Mouse (Mus musculus) c-Kit-negative CD71-positive TER-119-positive erythroid progenitor cells, embryonic 14.5 days (primary cell): ENCODE data around the gene Henmt1.

Source experiments
- DNase-seq: peaks from one replicate; pipeline ENCODE4 v3.0.0-alpha.2; 2013; ENCODE audit warnings: low read depth, low spot score

Gene Henmt1

DNA sequence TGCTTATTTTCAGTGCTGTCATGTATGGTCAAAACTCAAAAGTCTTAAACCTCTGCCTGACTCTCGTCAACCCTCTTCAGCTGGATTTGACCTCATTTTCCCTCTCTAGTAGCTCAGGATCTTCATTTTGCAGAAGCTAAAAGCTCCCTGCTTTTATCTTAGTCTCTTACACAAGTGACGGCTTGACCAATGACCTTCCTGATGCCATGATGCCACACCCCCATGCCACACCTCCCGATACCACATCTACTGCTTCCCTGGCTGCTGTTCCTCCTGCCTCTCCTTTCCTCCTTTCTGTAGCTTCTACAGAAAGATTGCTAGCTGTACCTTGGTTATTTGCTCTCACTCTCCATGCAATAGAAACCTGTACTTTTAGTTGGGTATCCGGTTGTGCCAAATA lies 58.1 kb downstream of the Henmt1 start:
- no peak for DNase-seq

DNA sequence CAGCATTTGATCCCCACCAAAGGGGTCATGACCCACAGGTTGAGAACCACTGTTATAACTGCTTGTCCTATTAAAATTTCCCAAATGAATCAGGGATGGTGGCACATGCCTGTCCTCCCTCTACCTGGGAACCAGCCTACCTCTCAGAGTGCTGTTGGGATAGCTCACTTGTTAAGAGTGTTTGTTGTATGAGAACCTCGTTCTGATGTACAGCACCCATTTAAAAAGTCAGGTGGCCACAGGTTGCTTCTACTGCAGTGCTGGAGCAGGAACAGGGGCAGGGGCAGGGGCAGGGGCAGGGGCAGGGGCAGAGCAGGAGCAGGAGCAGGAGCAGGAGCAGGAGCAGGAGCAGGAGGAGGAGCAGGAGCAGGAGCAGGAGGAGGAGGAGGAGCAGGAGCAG lies 59.5 kb downstream of the Henmt1 start:
- DNase-seq = no peak

DNA sequence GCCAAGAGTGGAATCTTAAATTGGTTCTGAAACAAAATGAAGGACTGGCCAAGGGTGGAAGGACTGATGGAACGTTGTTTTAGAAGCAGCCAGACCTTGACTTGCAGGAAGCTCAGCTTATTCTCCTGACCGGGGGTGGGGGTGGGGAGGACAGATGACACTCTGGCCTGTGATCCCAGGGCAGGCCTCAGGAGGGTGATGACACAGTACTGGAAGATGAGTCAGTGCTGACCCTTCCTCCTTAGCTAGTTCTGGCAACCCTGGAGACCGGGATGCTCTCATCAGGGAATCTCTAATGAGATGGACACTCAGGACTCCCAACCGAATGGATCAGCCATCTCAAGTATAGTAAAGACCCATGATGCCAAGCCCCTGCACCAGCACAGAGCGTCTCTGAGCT lies 66.1 kb downstream of the Henmt1 start:
- DNase-seq = no peak

DNA sequence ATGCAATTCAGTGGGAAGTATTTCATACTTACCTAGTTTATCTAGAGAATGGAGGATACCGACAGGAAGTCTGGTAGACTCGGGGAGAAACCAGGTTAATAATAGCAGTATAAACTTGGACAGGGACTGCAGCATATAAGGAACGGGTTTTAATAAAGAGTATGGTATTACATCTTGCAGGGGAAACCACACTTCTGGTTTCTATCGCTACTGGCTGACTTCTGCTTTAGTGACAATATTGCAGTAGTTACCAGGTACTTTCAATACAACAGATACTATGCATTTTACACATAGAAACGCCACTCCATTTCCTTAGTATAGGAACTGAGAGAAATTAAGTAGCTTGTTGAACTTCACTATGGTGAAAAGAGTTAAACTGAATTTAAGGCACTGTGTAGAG lies 68.5 kb downstream of the Henmt1 start:
- no peak for DNase-seq
